Mouse (Mus musculus) heart, embryonic 14.5 days (tissue): ENCODE measurements around the gene Efcab3. TPM values are rescaled to one million over a fixed set of nuclear protein-coding genes. Genes with fewer than 3 reads are reported as not detected.

Source experiments
- ATAC-seq: fragments of 200-750 bp; cut with Nextera tagmentation; 2 replicates; pipeline ENCODE4 v1.8.0; 2017; ENCODE audit warnings: low read depth, moderate TSS enrichment; ENCODE audit not compliant: insufficient number of reproducible peaks, insufficient read depth, low FRiP score
- H3K27ac ChIP-seq, 2 experiments: fragments of 200-500 bp in 1 of 2; fragments of 300-500 bp in 1 of 2; sonication (generic) in 1 of 2; replicated peaks in 1 of 2; 2 replicates each; pipeline ENCODE4 v1.5.1; 2012 to 2014; ENCODE audit warnings: low read depth in 2 of 2, low read length in 2 of 2, control low read depth in 1 of 2, mild to moderate bottlenecking in 1 of 2, mixed read lengths in 1 of 2; ENCODE audit not compliant: control insufficient read depth in 1 of 2, insufficient read depth in 1 of 2
- H3K27me3 ChIP-seq: fragments of 300-500 bp; sonication (generic); 2 replicates; pipeline ENCODE4 v1.6.1; 2014; ENCODE audit warnings: mild to moderate bottlenecking, low read length, control low read depth; ENCODE audit not compliant: control insufficient read depth, insufficient read depth
- H3K36me3 ChIP-seq: fragments of 300-500 bp; sonication (generic); 2 replicates; pipeline ENCODE4 v1.6.1; 2014; ENCODE audit warnings: mild to moderate bottlenecking, control low read depth, low read length, mixed read lengths; ENCODE audit not compliant: control insufficient read depth, insufficient read depth
- H3K4me1 ChIP-seq, 2 experiments: fragments of 200-500 bp in 1 of 2; fragments of 300-500 bp in 1 of 2; sonication (generic) in 1 of 2; 2 replicates each; pipeline ENCODE4 v1.6.1; 2012 to 2014; ENCODE audit warnings: low read length in 2 of 2, control low read depth in 1 of 2, mixed read lengths in 1 of 2; ENCODE audit not compliant: control insufficient read depth in 2 of 2, insufficient read depth in 2 of 2
- H3K4me2 ChIP-seq: fragments of 300-500 bp; sonication (generic); 2 replicates; pipeline ENCODE4 v1.6.1; 2014; ENCODE audit warnings: mild to moderate bottlenecking, low read length
- H3K4me3 ChIP-seq, 2 experiments: fragments of 200-500 bp in 1 of 2; fragments of 300-500 bp in 1 of 2; sonication (generic) in 1 of 2; 2 replicates each; pipeline ENCODE4 v1.5.1; 2012 to 2014; ENCODE audit warnings: low read length in 2 of 2, mild to moderate bottlenecking in 2 of 2, control low read depth in 1 of 2, low read depth in 1 of 2, moderate library complexity in 1 of 2; ENCODE audit not compliant: control insufficient read depth in 1 of 2, insufficient read depth in 1 of 2
- H3K9ac ChIP-seq: fragments of 300-500 bp; sonication (generic); 2 replicates; pipeline ENCODE4 v1.6.1; 2014; ENCODE audit warnings: mild to moderate bottlenecking, low read length
- H3K9me3 ChIP-seq: fragments of 300-500 bp; sonication (generic); 2 replicates; pipeline ENCODE4 v1.6.1; 2016; ENCODE audit warnings: low read length, control low read depth; ENCODE audit not compliant: control insufficient read depth
- WGBS: fragments of 180-500 bp; shearing (Covaris S2); extraction: QIAGEN DNeasy Blood & Tissue Kit; methylation state at CpG from one replicate; pipeline ENCODE4 v1.1.7; 2014; 5-methylcytosine and 5-hydroxymethylcytosine counted together
- polyA plus RNA-seq: library from polyadenylated mRNA; unstranded; fragments of >200 nt; fragmentation: Nextera tagmentation; extraction: Ambion mirVana; gene quantifications from 2 replicates; pipeline ENCODE4 v1.2.1, GENCODE M21; 2014

The Efcab3 gene
- polyA plus RNA-seq, 1 experiment from 2014 or later, result not detected

GRCm38 (mm10) chr11:105149353-105149752, 86.0 kb downstream of the Efcab3 start:
- Histone ChIP-seq H3K27me3 (no peaks in the 10 kb centered on the region), H3K4me3 (no peak overlapping the region), H3K36me3 (no peaks in the 10 kb centered on the region), H3K9me3 (no peaks in the 10 kb centered on the region), H3K4me1 (peaks cover 17 to 18% of the 10 kb centered on the region in 2 experiments), H3K27ac (no peak overlapping the region), H3K9ac (no peak overlapping the region), H3K4me2 (no peak overlapping the region)
- 36% methylated on average over 3 of the region's 3 CpGs for WGBS
- no peak for ATAC-seq

DNA sequence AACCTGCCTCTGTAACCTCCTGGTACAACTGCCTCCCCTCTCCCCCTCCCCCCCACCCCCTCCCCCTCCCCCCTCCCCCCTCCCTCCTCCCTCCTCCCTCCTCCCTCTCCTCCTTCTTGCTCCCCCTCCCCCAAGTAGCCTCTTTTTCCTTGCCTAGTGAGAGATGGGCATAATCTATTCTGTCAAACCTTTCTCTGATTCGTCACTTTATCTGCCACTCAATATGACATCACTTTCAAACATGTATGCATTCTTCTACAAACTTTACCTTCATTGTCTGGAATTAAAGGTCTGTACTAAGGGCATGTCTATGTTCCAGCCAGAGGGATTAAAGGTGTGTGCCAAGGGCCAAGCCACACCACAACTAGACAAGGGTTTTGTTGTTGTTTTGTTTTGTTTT, 86.4 kb downstream of the Efcab3 start:
- Histone ChIP-seq H3K9ac (no peak overlapping the region), H3K4me1 (peaks cover 17 to 18% of the 10 kb centered on the region in 2 experiments), H3K27ac (no peak overlapping the region), H3K27me3 (no peaks in the 10 kb centered on the region), H3K4me2 (no peak overlapping the region), H3K9me3 (no peaks in the 10 kb centered on the region), H3K36me3 (no peaks in the 10 kb centered on the region), H3K4me3 (no peak overlapping the region)
- no peak for ATAC-seq
- 94% methylated on average over 1 of the region's 1 CpGs for WGBS

- Histone ChIP-seq H3K27me3 (no peaks in the 10 kb centered on the region), H3K4me3 (no peak overlapping the region), H3K36me3 (no peaks in the 10 kb centered on the region), H3K4me1 (peaks cover 17 to 18% of the 10 kb centered on the region in 2 experiments), H3K9ac (no peak overlapping the region), H3K27ac (no peak overlapping the region), H3K9me3 (no peaks in the 10 kb centered on the region), H3K4me2 (no peak overlapping the region)
- no peak for ATAC-seq
- 50% methylated on average over 4 of the region's 4 CpGs for WGBS
Measured at GRCm38 (mm10) chr11:105150691-105151090, 87.3 kb downstream of the Efcab3 start.

DNA sequence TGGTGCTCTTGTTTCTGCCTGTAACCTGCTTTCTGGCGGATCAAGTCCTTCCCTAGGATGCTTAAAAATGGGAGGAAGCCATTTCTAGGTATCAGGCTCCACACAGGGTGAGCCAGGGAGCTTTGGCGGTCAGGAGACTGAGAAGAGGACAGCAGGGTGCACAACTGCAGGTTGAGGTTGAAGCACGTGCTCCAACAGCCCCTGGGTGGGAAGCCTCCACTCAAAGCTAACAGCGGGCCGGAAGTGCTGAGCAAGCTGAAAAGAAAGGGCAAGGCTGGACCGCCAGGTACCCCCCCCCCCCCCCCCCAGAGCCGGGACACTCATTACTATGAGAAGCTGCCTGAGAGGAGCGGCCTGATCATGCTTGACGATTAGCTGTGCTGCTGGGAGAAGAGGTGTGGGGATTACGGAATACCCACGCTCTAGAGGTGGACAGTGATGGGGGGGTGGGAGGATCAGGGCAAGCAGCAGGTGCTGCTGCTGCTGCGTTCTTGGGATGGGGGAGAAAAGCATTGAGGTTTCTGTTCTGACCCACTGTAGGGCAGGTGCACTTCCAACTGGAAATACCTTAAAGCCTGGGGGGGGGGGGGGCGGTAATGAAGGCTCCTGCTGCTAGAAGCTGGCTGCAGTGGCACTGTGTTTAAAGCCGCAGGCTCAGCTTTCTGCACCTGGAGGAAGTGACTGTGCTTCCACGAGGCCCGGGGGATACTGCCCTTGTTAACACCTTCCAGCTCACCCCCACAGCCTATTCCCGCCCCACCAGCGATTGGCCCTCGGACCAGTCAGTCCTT, 88.0 kb downstream of the Efcab3 start:
- Histone ChIP-seq H3K9ac (no peak overlapping the region), H3K27ac (no peak overlapping the region), H3K9me3 (no peaks in the 10 kb centered on the region), H3K4me3 (no peak overlapping the region), H3K4me1 (peaks cover 20 to 23% of the 10 kb centered on the region in 2 experiments), H3K4me2 (peak overlapping the region; percentile 31), H3K36me3 (no peaks in the 10 kb centered on the region), H3K27me3 (no peaks in the 10 kb centered on the region)
- WGBS, result 24% methylated on average over 18 of the region's 19 CpGs
- no peak for ATAC-seq

DNA sequence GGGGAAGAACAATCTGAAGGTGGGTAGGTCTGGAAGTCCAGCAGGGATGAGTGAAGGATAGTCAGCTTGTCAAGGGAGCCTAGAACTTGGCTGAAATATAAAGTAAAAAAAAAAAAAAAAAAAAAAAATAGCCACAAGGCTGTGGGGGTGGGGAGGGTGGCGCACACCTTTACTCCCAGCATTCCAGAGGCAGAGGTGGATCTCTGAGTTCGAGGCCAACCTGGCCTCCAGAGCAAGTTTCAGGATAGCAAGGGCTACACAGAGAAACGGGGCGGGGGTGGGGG, 88.6 kb downstream of the Efcab3 start:
- Histone ChIP-seq H3K4me3 (no peak overlapping the region), H3K27me3 (no peaks in the 10 kb centered on the region), H3K9me3 (no peaks in the 10 kb centered on the region), H3K4me1 (peaks cover 24 to 27% of the 10 kb centered on the region in 2 experiments), H3K4me2 (peak overlapping the region; percentile 31; the same call in 1 of the 2 replicates), H3K36me3 (no peaks in the 10 kb centered on the region), H3K27ac (no peak overlapping the region), H3K9ac (no peak overlapping the region)
- WGBS, result 59% methylated on average over 3 of the region's 4 CpGs
- no peak for ATAC-seq

GRCm38 (mm10) chr11:105152357-105152899, 89.0 kb downstream of the Efcab3 start:
- H3K4me3 ChIP-seq, result no peak overlapping the region
- H3K9me3 ChIP-seq, result no peaks in the 10 kb centered on the region
- 81% methylated on average over 11 of the region's 11 CpGs for WGBS
- peaks cover 25 to 27% of the 10 kb centered on the region in 2 experiments for H3K4me1 ChIP-seq
- no peak for ATAC-seq
- H3K9ac ChIP-seq, result no peak overlapping the region
- no peak overlapping the region for H3K4me2 ChIP-seq
- no peaks in the 10 kb centered on the region for H3K27me3 ChIP-seq
- H3K27ac ChIP-seq, result no peak overlapping the region
- H3K36me3 ChIP-seq, result no peaks in the 10 kb centered on the region

DNA sequence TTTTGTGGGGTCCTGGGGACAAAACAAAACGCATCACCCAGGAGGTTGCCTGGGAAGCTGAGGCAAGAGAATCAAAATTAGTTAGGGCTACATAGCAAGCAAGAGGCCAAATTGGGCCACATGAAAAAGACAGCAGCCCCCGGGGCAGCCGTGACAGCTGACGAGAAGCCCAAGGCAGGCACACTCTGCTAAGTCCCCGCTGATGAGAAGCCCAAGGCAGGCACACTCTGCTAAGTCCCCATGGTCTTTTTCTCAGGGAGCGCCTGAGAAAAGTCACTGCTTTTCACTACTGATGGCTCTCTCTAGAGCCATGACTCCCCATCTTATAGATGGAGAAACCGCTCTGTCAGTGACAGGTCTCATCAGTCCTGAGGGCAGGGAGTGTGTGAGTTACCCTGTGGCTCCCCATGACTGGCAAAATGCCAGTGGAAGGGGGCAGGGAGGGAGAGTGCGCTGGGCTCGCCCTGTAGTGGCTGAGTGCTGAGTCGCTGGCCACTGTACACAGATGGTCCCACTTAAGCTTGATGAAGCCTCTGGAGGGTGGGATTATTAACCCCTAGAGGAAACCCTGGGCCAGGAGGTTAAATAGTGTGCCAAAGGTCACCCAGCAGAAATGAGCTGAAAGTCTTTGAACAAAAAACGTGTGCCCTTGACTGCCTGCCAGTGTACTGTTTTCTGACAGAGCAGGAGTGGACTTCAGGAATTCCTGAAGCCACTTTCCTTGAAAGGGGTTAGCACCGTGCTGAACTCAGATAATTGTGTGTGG, 89.9 kb downstream of the Efcab3 start:
- WGBS, result 14% methylated on average over 12 of the region's 12 CpGs
- Histone ChIP-seq H3K4me2 (peak overlapping the region; percentile 26), H3K4me1 (peaks cover 25 to 28% of the 10 kb centered on the region in 2 experiments), H3K9me3 (no peaks in the 10 kb centered on the region), H3K27ac (peak overlapping the region; percentile 55 to 70), H3K9ac (no peak overlapping the region; the same call in 1 of the 2 replicates), H3K36me3 (no peaks in the 10 kb centered on the region), H3K27me3 (no peaks in the 10 kb centered on the region), H3K4me3 (no peak overlapping the region)
- peak; percentile 85 for ATAC-seq
